Mouse (Mus musculus) ES-E14 (cell line): ENCODE measurements at regions not wholly inside any gene's neighbourhood (a gene's known extent, or its start where the extent isn't known, plus 50 kb on each side); places are given as distances from the start of the nearest gene placed in this dataset.

ENCODE experiments used
- DNase-seq: peaks from one replicate; pipeline ENCODE4 v3.0.0-alpha.2; 2013; ENCODE audit warnings: low read depth, low spot score
- H3K27ac ChIP-seq: 2 replicates; pipeline ENCODE4 v1.5.1; 2012; ENCODE audit warnings: low read depth, mild to moderate bottlenecking, low read length, moderate library complexity, mixed read lengths; ENCODE audit not compliant: poor library complexity, insufficient read depth, severe bottlenecking
- H3K36me3 ChIP-seq: 2 replicates; pipeline ENCODE4 v1.6.1; 2012; ENCODE audit warnings: mild to moderate bottlenecking, low read length, moderate library complexity, mixed read lengths; ENCODE audit not compliant: control insufficient read depth, poor library complexity, insufficient read depth, severe bottlenecking
- H3K4me1 ChIP-seq, 2 experiments: fragments of 150-350 bp in 1 of 2; sonication (generic) in 1 of 2; 2 replicates each; pipeline ENCODE4 v1.6.1; 2012; ENCODE audit warnings: low read length in 2 of 2, mild to moderate bottlenecking in 1 of 2, mixed read lengths in 1 of 2; ENCODE audit not compliant: control insufficient read depth in 2 of 2, insufficient read depth in 2 of 2, poor library complexity in 1 of 2
- H3K4me3 ChIP-seq, 2 experiments: fragments of 150-350 bp in 1 of 2; sonication (generic) in 1 of 2; 2 replicates each; pipeline ENCODE4 v1.5.1; 2012; ENCODE audit warnings: low read length in 2 of 2, low read depth in 1 of 2, mild to moderate bottlenecking in 1 of 2, mixed read lengths in 1 of 2; ENCODE audit not compliant: insufficient read depth in 1 of 2, poor library complexity in 1 of 2, severe bottlenecking in 1 of 2
- H3K9ac ChIP-seq: 2 replicates; pipeline ENCODE4 v1.6.1; 2012; ENCODE audit warnings: low read depth, mild to moderate bottlenecking, low read length, mixed read lengths; ENCODE audit not compliant: poor library complexity, insufficient read depth, severe bottlenecking
- H3K9me3 ChIP-seq: fragments of 150-350 bp; sonication (generic); 2 replicates; pipeline ENCODE4 v1.6.1; 2012; ENCODE audit warnings: low read depth, mild to moderate bottlenecking, low read length; ENCODE audit not compliant: control insufficient read depth, insufficient read depth
- CHD2 ChIP-seq: IDR thresholded peaks from 2 replicates; pipeline ENCODE4 v1.6.1; 2014; ENCODE audit warnings: mild to moderate bottlenecking, low read depth, low read length, inconsistent platforms
- HCFC1 ChIP-seq: IDR thresholded peaks from 2 replicates; pipeline ENCODE4 v1.6.1; 2012; ENCODE audit warnings: low read length, inconsistent platforms, borderline replicate concordance; ENCODE audit not compliant: insufficient read depth
- MAFK ChIP-seq: IDR thresholded peaks from 2 replicates; pipeline ENCODE4 v1.6.1; 2014; ENCODE audit warnings: mild to moderate bottlenecking, low read depth, low read length, inconsistent platforms; ENCODE audit not compliant: insufficient read depth
- ZC3H11A ChIP-seq: IDR thresholded peaks from 2 replicates; pipeline ENCODE4 v1.6.1; 2012; ENCODE audit warnings: low read depth, mild to moderate bottlenecking, inconsistent platforms, low read length, borderline replicate concordance
- ZNF384 ChIP-seq: IDR thresholded peaks from 2 replicates; pipeline ENCODE4 v1.6.1; 2012; ENCODE audit warnings: low read depth, low read length, inconsistent platforms
- in situ Hi-C, 2 experiments: fragments of 600-800 bp; cut with MboI; formaldehyde crosslinking; loops; one replicate each; pipeline ENCODE4 v1.15.1; 2025; ENCODE audit warnings: low sequenced_read_pairs in 2 of 2, inconsistent platforms in 1 of 2; ENCODE audit not compliant: unreplicated experiment in 2 of 2

DNA sequence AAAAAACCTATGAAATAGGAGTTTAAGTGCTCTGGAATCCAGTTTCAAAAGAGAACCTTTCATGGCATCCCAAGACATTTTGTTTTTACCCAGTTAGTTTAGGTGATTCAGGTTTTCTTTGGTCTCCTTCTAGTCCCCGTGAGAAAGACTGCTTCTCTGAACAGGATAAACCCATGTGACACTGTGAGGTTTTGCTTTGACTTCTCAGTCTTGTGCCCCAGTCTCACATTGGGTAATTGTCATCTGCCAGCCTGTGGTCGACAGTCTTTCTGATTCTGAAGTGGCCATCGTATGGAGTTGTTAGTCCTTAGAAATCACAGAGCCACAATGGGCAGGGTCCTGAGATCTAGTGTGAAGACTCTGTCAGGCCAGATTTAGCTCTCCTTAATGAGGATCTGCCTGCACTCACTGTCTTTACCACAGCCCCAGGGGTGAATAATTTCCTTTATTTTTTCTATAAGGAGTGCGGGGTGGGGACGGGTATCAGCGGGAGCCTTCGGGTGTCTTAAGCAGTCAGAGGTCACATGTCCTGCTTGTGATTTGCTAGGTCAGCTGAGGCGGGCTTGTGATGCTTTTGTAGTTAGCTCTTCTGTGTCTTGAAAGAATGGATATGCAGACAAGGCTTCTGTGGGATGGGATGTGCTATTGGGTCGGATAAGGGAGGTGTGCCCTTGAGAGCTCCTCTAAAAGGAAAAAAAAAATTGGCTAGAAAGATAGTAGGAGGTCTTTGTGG is 104.3 kb downstream of the Btg1 start:
- TF ChIP-seq ZNF384 = peak; percentile 87
- no peak for TF ChIP-seq HCFC1
- no peak for TF ChIP-seq CHD2
- 0 out of 2 replicates have a peak, but pooled peaks have one; percentile 13 for TF ChIP-seq MAFK
- no peak for TF ChIP-seq ZC3H11A
- Histone ChIP-seq H3K9ac (no peak overlapping the region; the same call in 1 of the 2 replicates), H3K4me3 (no peak overlapping the region), H3K9me3 (no peaks in the 10 kb centered on the region), H3K27ac (peak overlapping the region; percentile 74; the same call in 1 of the 2 replicates), H3K4me1 (peaks cover 10 to 28% of the 10 kb centered on the region in 2 experiments), H3K36me3 (no peaks in the 10 kb centered on the region)
- peak; percentile 75 for DNase-seq
- in situ Hi-C loops = no loop called here

DNA sequence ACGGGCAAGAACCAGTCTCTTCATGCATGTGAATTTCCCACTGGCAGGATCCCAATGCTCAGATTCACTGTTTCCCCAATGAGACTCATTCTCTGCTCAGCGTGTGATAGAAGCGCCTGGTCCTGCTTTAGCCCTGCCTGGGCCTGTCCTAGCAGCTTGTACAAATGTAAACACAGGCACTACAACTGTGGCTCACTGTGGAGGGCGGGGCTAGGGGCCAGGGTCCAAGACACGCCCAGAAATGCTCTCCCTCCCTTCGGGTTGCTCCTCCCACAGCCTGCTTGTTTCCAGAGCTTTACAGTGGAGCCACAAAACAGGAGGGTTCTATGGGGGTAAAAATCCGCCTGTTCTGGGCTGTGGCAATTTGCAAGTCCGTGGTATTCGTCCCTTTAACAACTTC is 105.7 kb downstream of the Btg1 start:
- peak; percentile 89 for DNase-seq
- in situ Hi-C loops = no loop called here

DNA sequence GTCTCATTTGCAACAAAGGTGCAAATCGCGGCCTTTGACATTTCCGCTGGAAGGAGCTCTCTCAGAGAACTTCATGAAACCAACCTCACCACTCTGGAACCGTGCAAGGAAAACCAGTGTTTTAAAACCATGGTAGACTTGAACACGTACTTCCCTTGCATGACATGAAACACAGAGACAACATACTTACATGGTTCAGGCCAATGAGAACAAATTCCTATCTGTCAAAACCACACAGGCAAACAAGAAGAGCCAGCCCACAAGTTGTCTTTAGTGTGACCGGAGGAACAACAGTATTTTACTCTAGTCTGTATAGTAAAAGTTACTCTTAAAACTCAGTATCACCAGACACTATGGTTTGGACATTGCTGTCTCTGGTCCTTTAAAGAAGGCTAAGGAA is 106.3 kb downstream of the Btg1 start:
- H3K36me3 ChIP-seq = no peaks in the 10 kb centered on the region
- in situ Hi-C loops = no loop called here
- TF ChIP-seq ZNF384 (no peak), HCFC1 (no peak), CHD2 (no peak), ZC3H11A (no peak), MAFK (no peak)
- no peaks in the 10 kb centered on the region for H3K9me3 ChIP-seq
- H3K27ac ChIP-seq = no peak overlapping the region
- peaks cover 10 to 23% of the 10 kb centered on the region in 2 experiments for H3K4me1 ChIP-seq
- no peak for DNase-seq
- no peak overlapping the region for H3K9ac ChIP-seq
- H3K4me3 ChIP-seq = no peak overlapping the region

More for the DNA sequence above, 105.7 kb downstream of the Btg1 start:
- peaks cover 10 to 25% of the 10 kb centered on the region in 2 experiments for H3K4me1 ChIP-seq
- TF ChIP-seq ZC3H11A (no peak), MAFK (no peak), CHD2 (no peak), HCFC1 (no peak), ZNF384 (no peak)
- H3K4me3 ChIP-seq = no peak overlapping the region
- H3K9me3 ChIP-seq = no peaks in the 10 kb centered on the region
- no peaks in the 10 kb centered on the region for H3K36me3 ChIP-seq
- H3K9ac ChIP-seq = peak overlapping the region; percentile 63; the same call in 1 of the 2 replicates
- H3K27ac ChIP-seq = peak overlapping the region; percentile 74; the same call in 1 of the 2 replicates

DNA sequence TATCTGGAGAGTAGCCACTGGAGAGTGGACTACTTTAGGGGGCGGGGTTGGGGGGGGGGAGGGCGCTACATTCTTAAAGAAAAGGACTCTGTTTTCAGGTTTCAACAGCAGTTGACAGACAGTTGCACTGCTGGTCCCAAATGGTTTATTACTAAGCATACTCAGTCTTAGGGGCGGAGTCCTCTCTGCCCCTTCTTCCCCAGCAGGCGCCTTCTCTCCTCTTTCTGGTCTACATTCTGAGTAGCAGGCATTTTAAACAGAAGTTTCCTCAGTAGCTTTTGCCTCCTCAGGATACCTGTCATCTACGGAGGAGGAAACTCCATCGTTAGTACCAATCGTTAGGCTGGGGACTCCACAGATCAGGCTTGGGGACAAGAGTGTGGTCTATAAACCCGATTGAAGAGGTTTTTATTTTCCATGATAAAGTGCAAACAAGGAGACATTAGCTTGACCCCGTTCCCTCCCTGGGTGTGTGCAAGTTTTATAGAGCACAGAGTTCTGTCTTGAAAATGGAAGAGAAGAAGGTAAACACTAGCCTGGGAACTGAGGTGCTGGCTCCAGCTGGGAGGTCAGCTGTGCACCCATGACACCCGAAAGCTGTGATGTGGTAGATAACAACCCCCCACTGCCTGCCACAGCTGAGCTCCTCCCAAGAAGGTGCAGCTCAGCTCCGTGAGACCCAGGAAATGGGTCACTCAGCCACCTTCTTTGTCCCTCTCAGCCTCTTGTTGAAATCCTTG is 107.8 kb downstream of the Btg1 start:
- Histone ChIP-seq H3K4me3 (no peak overlapping the region), H3K4me1 (peaks cover 10 to 19% of the 10 kb centered on the region in 2 experiments), H3K27ac (no peak overlapping the region), H3K36me3 (no peaks in the 10 kb centered on the region), H3K9ac (no peak overlapping the region), H3K9me3 (no peaks in the 10 kb centered on the region)
- no peak for DNase-seq
- in situ Hi-C loops = no loop called here
- no peak for TF ChIP-seq ZNF384
- no peak for TF ChIP-seq CHD2
- no peak for TF ChIP-seq MAFK
